Mouse (Mus musculus) kidney, adult 2 months (tissue): ENCODE measurements around the gene Msmo1. TPM values are rescaled to one million over a fixed set of nuclear protein-coding genes. Genes with fewer than 3 reads are reported as not detected.

ENCODE experiments used
- DNase-seq: peaks from one replicate; pipeline ENCODE4 v3.0.0; 2021
- H3K27ac ChIP-seq: fragments of 200-500 bp; 2 replicates; pipeline ENCODE4 v1.5.1; 2012; ENCODE audit warnings: low read depth, low read length, control low read depth, inconsistent platforms; ENCODE audit not compliant: insufficient read depth
- H3K27me3 ChIP-seq: fragments of 200-500 bp; replicated peaks from 2 replicates; pipeline ENCODE4 v1.6.1; 2012; ENCODE audit warnings: mild to moderate bottlenecking, moderate library complexity, low read length, inconsistent platforms; ENCODE audit not compliant: control insufficient read depth, insufficient read depth
- H3K36me3 ChIP-seq: fragments of 200-500 bp; 2 replicates; pipeline ENCODE4 v1.6.1; 2012; ENCODE audit warnings: mild to moderate bottlenecking, moderate library complexity, low read length, inconsistent platforms; ENCODE audit not compliant: control insufficient read depth, insufficient read depth
- H3K4me1 ChIP-seq: fragments of 200-500 bp; 2 replicates; pipeline ENCODE4 v1.6.1; 2011; ENCODE audit warnings: low read length; ENCODE audit not compliant: control insufficient read depth, insufficient read depth
- H3K4me3 ChIP-seq: fragments of 200-500 bp; 2 replicates; pipeline ENCODE4 v1.5.1; 2011; ENCODE audit warnings: mild to moderate bottlenecking, low read depth, low read length, control low read depth; ENCODE audit not compliant: insufficient read depth
- CTCF ChIP-seq: fragments of 200-500 bp; conservative IDR thresholded peaks from 2 replicates; pipeline ENCODE4 v1.5.1; 2011; ENCODE audit warnings: low read depth, mild to moderate bottlenecking, control low read depth, low read length, moderate library complexity, mixed read lengths; ENCODE audit not compliant: insufficient read depth, insufficient read length
- POLR2A ChIP-seq: fragments of 200-500 bp; IDR thresholded peaks from one replicate; pipeline ENCODE4 v1.6.1; 2011; ENCODE audit warnings: low read depth, low read length, control low read depth
- WGBS: fragments of 180-500 bp; shearing (Covaris S2); methylation state at CpG from one replicate; pipeline ENCODE4 v1.1.7; 2018; 5-methylcytosine and 5-hydroxymethylcytosine counted together
- polyA plus RNA-seq: library from polyadenylated mRNA; depleted of rRNA; stranded (reverse); fragments of >200 nt; gene quantifications from 2 replicates; pipeline ENCODE4 v1.2.3, GENCODE M21; 2012; rRNA removed

Gene Msmo1
- polyA plus RNA-seq, result 15.8 and 15.9 TPM in 2 replicates

GRCm38 (mm10) chr8:64733271-64733943 is at the start of gene Msmo1:
TSS of gene Msmo1 (minus strand) at chr8:64733792.
- Histone ChIP-seq H3K27ac (no peak within 1 kb of the TSS), H3K4me3 (peak within 1 kb of the TSS; percentile 84), H3K4me1 (peaks cover 5% of the 10 kb centered on the region; the same call in 1 of the 2 replicates), H3K36me3 (no peaks in the 10 kb centered on the region), H3K27me3 (no peaks in the 10 kb centered on the region)
- peak; percentile 34 for TF ChIP-seq POLR2A
- no peak for TF ChIP-seq CTCF
- under 1% methylated on average over 60 of the region's 60 CpGs for WGBS
- DNase-seq, result peak; percentile 99

- no peak overlapping the region for H3K27ac ChIP-seq
- no peaks in the 10 kb centered on the region for H3K36me3 ChIP-seq
- no peaks in the 10 kb centered on the region for H3K27me3 ChIP-seq
- whole genome bisulfite sequencing, result 85% methylated on average over 6 of the region's 6 CpGs
- TF ChIP-seq CTCF, result no peak
- TF ChIP-seq POLR2A, result no peak
- H3K4me3 ChIP-seq, result no peak overlapping the region
- no peaks in the 10 kb centered on the region; the same call in 1 of the 2 replicates for H3K4me1 ChIP-seq
- DNase-seq, result no peak
Observed at GRCm38 (mm10) chr8:64781947-64782346, 48.4 kb upstream of the Msmo1 start.

- no peaks in the 10 kb centered on the region for H3K27me3 ChIP-seq
- WGBS, result 58% methylated on average over 9 of the region's 9 CpGs
- H3K27ac ChIP-seq, result no peak overlapping the region
- TF ChIP-seq CTCF (peak; percentile 54), POLR2A (no peak)
- no peak overlapping the region for H3K4me3 ChIP-seq
- peak; percentile 18 for DNase-seq
- no peaks in the 10 kb centered on the region for H3K36me3 ChIP-seq
- no peaks in the 10 kb centered on the region; the same call in 1 of the 2 replicates for H3K4me1 ChIP-seq
Observed at GRCm38 (mm10) chr8:64777925-64778324, 44.3 kb upstream of the Msmo1 start.

GRCm38 (mm10) chr8:64774136-64774535 is 40.5 kb upstream of the Msmo1 start:
- no peaks in the 10 kb centered on the region for H3K36me3 ChIP-seq
- no peaks in the 10 kb centered on the region for H3K4me1 ChIP-seq
- H3K4me3 ChIP-seq, result no peak overlapping the region
- H3K27ac ChIP-seq, result no peak overlapping the region
- TF ChIP-seq CTCF (no peak), POLR2A (no peak)
- no peak for DNase-seq
- whole genome bisulfite sequencing, result 97% methylated on average over 6 of the region's 6 CpGs
- no peaks in the 10 kb centered on the region for H3K27me3 ChIP-seq

GRCm38 (mm10) chr8:64770814-64771213 is 37.2 kb upstream of the Msmo1 start:
- TF ChIP-seq CTCF, result no peak
- TF ChIP-seq POLR2A, result no peak
- no peak for DNase-seq
- H3K4me1 ChIP-seq, result no peaks in the 10 kb centered on the region
- H3K27ac ChIP-seq, result no peak overlapping the region
- 70% methylated on average over 7 of the region's 7 CpGs for WGBS
- H3K36me3 ChIP-seq, result no peaks in the 10 kb centered on the region
- no peaks in the 10 kb centered on the region for H3K27me3 ChIP-seq
- no peak overlapping the region for H3K4me3 ChIP-seq

GRCm38 (mm10) chr8:64769586-64769985 is 36.0 kb upstream of the Msmo1 start:
- Histone ChIP-seq H3K4me1 (no peaks in the 10 kb centered on the region), H3K4me3 (no peak overlapping the region), H3K27ac (no peak overlapping the region), H3K27me3 (no peaks in the 10 kb centered on the region), H3K36me3 (no peaks in the 10 kb centered on the region)
- TF ChIP-seq POLR2A (no peak), CTCF (no peak)
- no peak for DNase-seq
- 81% methylated on average over 7 of the region's 7 CpGs for WGBS

- 88% methylated on average over 9 of the region's 9 CpGs for WGBS
Observed at GRCm38 (mm10) chr8:64768645-64769044, 35.1 kb upstream of the Msmo1 start.

More at GRCm38 (mm10) chr8:64768645-64769044, 35.1 kb upstream of the Msmo1 start:
- H3K4me3 ChIP-seq, result no peak overlapping the region
- no peak overlapping the region for H3K27ac ChIP-seq
- DNase-seq, result no peak
- no peaks in the 10 kb centered on the region for H3K27me3 ChIP-seq
- H3K36me3 ChIP-seq, result no peaks in the 10 kb centered on the region
- H3K4me1 ChIP-seq, result no peaks in the 10 kb centered on the region
- no peak for TF ChIP-seq POLR2A
- no peak for TF ChIP-seq CTCF
